Mouse (Mus musculus): Measurements from ENCODE around the gene Slc22a21.
"Not testable (repeated sequence)": the region's sequence is repeated elsewhere in the genome, so short reads cannot be mapped to it uniquely, and the experiment has no call there.

Slc22a21 gene

DNA sequence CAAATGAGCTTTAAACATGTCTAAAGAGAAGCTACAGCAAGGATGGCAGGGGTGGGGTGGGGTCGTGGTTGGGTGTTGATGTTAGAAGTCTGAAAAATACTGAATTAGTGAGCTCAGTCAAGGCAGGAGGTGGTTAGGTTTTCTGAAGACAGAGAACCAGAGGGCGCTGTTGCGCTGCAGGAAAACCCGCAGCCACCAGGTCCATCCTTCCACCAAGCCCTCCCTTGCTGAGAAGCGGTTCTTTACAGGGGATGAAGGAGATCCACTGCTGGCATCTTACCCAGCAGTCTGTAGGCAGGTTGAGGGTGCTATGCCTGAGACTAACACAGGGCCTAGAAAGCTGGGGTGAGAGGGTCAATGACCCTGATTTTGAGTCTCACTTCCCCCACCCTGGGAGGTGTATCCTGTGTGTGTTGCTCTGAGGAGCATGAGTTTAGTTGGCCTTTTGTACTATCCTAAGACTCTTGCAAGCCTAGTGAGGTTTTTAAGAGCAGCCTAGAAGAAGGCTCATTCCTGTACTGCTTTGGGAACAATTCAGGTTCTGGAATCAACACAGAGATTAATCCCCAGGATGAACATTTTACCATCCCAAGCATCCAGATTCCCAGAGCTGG is 22.1 kb upstream of the Slc22a21 start:
- peak; percentile 79 for DNase-seq

DNA sequence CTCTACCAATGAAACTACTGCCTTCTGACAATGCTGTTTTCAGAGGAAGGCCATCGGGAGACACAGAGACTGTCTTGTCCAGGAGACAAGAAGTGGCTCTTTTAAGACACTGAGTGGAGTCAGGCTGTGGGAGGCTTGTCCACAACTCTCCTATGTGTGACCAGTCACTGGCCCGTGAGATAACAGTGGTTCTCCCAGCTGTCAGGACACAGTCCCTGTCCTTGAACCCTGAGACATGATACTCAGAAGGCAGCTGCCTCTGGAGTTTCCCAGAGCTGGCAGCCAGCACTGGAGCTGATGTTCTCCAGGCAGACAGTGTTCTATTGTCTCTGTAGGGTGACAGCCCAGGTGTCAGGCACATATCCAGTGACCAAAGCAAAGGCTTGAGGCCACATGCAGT is 17.5 kb upstream of the Slc22a21 start:
- DNase-seq, result no peak

DNA sequence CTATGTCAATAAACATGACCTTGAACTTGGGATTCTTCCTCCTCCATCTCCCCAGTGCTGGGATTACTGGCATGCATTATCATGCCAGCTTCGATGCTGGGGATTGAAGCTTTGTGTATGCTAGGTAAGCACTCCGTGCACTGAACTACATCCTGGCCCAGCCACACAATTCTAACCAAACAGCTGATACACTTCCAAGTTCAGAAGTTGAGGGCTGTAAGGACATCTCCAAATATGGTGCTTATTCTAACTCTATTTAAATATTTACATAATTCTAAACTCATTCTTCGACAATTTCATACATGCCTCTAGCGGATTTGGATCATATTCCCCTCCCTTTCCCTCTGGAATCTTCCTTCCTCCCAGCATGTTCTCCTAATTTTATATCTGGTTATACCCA is 12.1 kb upstream of the Slc22a21 start:
- no peak for DNase-seq

DNA sequence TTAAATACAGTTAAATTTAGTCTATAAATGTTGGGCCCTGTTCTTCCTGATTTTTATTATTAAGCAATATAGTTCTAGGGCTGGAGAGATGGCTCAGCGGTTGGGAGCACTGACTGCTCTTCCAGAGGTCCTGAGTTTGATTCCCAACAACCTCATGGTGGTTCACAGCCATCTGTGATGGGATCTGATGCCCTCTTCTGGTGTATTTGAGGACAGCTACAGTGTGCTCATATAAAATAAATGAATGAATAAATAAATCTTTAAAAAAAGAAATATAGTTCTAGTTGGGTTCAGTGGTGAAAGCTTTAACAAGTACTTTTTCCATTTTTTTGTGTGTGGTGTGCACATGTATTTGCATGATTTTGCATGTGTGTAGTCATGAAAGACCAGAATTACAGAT is 9.1 kb upstream of the Slc22a21 start:
- DNase-seq, result no peak

DNA sequence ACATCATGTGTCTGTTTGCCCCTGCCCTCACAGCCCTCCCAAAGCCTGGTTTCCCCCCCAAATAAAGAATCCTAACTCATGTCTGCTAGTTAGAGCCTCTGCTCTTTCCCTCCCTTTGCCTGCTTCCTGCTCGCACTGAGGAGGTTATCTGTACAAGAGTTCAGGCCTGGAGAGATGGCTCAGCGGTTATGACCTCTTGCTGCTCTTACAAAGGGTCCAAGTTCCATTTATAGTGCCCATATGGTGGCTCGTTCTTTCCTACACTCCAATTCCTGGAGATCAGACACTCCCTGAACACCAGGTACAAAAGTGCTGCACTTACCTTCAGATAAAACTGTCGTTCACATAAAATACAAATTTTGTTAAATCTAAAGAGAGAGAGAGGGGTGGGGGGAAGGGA is 7.9 kb upstream of the Slc22a21 start:
- no peak for DNase-seq

DNA sequence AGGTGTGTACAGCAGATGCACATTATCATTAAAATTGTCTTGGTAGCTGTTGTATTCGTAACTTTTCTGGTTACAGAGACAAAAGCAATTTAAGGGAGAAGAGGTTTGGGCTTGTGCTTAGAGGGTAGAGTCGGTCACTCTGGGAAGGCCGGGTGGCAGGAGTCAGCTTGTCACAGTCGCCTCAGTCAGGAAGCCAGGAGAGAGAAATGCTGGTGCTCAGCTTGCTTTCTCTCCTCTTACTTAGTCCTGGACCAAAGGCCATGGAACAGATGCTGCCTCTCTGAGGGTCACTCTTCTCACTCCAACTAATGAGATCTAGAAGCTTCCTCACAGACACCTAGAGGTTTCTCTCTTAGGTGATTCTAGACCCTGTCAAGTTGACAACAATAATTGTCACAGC is 1.3 kb upstream of the Slc22a21 start:
- no peak for DNase-seq

DNA sequence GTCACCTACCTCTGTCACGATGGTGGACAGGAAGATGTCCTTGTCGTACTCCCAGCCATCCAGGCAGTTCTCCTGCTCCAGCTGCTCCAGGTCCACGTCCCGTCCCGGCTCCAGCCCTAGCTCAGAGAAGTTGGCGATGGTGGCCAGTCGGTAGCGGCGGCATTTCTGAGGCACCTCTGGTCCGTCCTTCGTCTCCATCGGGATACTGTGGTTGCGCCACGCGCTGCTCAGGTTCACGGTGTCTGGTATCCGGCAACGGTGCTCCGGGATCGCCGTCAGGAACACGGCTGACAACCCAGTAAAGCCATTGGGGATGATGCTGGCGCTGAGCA is 710 bp downstream of the Slc22a21 start:
- not testable (repeated sequence) for DNase-seq

DNA sequence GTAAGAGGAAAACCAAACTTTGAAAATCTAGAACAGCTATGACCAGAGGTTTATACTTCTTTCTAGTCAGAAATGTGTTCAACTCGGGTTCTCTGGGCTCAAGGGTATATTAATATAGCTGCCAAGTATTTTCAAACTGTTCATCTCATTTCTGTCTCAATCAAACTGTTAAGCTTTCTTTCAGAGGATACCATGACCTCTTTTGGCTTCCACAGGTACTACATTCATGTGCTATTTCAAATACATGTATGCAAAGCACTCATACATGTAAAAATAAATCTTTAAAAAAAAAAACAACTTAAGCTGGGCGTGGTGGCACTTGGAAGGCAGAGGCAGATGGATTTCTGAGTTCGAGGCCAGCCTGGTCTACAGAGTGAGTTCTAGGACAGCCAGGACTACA is 2.5 kb downstream of the Slc22a21 start:
- DNase-seq, result no peak

DNA sequence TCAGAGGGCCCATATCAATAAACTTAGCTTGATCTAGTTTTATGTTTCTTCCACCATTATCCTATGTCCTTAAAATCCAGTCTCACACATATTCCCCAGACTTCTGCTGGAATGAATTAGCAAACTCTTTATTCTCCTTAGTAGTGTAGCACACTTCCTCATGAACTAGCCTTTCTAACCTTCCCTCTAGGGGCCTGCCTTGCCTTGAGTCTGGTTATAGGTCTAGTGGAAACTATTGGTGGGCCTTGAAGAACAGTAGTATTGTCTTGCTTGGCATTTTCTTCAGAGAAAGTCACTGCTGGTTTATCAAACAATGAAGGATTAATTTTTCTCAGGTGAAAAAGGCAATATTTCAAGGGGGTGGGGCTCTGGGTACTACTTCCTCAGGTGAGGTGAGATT is 4.6 kb downstream of the Slc22a21 start:
- DNase-seq, result no peak

DNA sequence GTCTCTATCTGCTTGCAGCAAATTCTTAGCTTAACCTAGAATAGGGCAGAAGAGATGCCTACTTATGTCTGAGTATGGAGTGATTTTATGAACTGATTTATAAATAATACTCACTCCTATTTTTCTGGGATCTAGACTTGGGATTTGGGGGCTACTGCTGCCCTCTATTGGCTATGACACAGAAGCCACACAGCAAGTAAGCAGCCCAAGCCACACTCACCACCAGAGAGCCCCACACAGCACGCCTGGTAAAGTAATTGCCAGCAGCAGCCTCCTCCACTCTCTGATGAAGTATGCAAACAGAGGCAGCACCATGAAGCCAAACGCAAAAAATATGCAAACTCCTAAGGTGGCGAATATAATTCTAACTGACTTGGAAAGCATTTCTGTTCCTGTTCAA is 21.1 kb downstream of the Slc22a21 start:
- no peak for DNase-seq

DNA sequence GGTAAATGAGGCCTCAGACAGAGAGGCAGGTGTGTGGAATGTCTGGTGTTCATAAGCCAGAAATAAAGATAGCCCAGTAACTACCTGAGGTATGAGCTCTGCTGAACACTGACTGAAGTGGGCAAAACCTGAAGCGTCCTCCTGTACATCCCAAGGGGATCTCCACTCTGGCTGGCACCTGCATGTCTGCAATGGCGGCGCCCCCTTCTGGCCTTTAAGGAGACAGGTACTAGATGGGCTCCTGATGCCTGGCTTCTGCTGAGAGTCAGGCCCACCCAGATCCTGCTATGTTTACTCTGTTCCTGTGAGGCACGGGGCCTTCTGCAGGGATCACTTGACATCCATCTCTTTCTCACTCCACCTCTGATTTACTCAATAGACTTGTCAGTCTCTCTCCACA is 22.0 kb downstream of the Slc22a21 start:
- not testable (repeated sequence) for DNase-seq

DNA sequence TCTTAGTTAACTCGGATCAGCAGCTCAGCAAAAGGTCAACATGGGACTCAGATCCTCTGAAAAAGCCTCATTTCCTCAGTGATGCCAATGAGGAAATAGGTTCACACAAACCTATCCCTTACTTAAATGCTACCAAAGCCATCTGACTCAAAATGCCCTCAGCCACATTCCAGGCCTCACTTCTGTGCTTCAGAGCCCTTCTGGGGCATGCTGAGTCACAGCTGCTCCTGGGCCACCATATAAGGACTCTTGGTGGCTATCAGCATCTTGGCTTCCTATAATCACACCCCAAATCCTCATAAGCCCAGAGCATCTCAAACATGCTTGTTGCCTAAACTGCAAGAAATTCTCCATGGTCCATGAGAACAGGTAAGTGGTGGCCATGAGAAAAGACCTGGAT is 23.5 kb downstream of the Slc22a21 start:
- no peak for DNase-seq

DNA sequence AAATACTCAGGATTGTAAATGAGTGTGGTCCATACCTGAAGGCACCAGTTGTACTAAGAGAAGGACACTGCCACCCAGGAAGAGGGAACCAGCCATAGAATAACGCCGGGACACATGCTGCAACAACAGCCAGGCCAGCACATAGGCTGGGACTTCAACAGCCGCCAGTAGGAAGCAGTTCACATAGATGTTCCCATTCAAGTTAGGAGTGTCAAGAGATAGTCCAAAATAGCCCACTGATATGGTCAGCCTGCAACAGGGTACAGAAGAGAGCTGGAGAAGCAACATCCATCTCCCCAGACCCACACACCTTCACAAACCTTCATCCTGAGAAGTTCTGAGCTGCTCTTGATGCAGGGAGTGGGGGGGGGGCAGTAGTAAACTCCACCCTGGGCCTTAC is 25.5 kb downstream of the Slc22a21 start:
- DNase-seq, result no peak

DNA sequence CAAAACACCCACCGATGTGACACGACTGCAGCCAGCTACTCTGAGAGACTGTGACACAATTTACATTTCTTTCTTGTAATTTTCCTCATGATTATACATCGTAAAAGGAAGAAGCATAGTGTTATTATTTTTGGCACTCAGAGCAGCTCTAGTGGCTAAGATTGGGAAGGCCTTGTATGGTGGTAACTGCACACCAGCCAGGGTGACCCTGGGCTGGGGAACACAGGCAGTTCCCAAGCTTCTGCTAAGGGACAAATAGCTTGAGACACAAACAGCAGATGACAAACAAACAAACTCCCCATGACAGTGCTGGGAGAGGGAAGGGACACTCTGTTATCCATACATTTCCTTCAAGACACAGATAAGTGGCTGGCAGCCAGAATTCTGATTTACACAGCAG is 30.0 kb downstream of the Slc22a21 start:
- DNase-seq, result not testable (repeated sequence)

DNA sequence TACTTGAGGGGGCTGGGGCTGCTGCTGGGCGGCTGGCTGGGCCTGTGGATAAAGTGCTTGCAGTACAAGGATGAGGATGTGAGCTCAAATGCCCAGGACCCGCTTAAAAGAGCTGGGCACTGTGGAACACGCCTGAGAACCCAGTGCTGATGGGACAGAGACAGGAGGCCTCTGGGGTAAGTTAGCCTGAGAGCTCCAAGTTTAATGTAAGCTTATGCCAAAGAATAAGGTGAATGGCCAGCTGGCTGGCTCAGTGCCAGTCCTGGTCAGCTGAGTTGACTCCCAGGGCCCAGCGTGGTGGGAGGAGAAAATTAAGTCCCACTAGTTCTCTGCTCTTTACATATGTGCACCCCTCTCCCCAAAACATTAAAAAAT is 48.2 kb downstream of the Slc22a21 start:
- DNase-seq, result not testable (repeated sequence)

DNA sequence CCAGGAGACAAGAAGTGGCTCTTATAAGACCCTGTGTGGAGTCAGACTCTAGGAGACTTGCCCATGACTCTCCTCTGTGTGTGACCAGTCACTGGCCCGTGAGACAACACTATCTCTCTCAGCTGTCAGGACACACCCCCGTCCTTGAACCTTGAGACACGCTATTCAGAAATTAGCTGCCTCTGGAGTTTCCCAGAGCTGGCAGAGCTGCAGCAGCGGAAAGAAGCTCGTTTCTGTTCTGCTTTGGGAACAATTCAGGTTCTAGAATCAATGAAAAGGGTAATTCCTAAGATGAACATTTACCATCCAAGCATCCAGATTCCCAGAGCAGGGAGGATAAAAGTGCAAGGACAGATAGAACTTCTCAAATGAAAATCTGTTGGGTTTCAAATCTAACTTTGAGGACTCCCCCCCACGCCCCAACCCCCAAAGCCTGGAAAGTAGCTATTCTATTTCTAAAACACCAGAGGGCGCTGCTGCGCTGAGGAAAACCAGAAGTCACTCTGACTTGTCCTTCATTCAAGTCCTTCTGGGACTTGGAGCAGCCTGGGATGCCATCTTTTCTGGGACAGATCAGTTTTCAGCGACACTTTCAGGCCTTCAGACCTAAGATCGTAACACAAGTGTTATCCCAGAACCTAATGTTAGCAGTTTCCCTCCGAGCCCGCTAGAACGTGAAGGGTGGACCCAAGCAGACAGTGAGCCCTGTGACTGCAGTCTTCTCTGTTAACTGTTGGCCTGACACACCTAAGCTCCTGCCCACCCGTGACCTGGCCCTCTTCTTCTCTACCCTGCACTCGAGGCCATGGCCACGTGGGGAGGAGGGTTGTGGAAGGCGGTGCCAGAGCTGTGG is 48.8 kb downstream of the Slc22a21 start:
- DNase-seq, result peak; percentile 42

DNA sequence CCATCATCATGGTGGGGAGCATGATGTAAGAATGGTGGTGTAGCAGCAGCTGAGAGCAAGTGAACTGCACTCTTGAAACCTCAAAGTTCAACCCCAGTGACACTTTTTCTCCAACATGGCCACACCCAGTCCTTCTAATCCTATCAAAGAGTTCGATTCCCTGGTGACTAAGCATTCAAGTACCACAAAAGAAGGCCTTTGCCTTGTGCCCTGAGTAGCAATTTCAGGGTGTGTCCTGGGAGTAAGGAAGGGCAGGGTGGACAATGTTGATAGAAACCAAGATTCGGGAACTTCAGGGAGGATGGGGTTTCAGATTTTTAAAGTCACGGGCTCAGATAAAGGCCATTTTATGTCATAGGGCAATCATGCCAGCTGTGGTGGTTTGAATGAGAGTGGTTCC is 50.4 kb downstream of the Slc22a21 start:
- no peak for DNase-seq

DNA sequence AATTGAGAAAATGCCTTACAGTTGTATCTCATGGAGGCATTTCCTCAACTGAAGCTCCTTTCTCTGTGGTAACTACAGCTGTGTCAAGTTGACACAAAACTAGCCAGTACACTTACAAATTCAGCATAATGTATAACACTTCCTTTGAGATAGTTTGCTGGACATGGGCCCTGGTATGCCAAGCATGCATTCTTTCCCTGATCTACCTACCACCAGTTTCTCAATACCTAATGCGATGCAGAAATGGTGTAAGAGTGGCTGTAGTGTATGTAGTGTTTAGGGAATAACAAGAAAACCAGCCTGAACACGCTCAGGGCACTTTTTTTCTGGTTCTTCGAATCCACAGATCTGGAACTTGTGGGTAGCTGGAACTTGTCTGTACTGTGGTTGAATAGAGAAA is 51.5 kb downstream of the Slc22a21 start:
- DNase-seq, result no peak

DNA sequence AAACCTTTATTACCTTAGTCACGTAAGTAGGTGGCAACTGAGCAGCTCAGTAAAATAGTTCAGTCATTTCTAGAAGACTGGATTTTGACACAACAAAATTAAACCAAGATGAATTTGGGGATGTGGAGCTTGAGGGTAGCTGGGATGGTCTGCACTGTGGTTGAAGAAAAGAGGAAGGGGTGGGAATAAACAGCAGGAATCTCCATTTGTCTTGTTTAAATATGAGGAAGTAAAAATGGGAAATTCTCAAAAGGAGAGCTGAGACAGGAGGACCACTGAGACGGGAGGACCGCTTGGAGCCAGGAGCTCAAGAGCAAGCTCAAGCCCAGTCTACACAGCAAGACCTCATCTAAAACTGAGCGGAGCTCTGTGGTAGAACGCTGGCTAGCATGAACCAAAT is 53.8 kb downstream of the Slc22a21 start:
- DNase-seq, result no peak

DNA sequence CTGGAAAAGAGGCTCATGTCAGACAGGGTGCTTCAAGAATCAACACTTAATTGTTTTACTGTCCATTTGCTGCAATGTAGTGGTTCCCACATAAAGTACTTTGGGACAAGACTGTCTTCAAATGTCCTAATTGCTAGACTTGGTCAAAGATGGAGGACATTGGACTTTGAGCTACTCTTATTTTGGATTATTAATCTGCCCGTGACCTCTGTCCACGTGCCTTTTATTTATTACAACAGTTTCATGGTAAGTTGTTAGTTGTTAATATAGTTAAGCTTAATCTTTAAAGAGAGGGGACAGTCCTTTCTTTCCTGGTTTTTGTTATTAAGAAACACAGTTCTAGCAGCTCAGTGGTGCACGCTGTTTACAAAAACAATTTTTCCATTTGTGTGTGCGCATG is 61.3 kb downstream of the Slc22a21 start:
- DNase-seq, result no peak

DNA sequence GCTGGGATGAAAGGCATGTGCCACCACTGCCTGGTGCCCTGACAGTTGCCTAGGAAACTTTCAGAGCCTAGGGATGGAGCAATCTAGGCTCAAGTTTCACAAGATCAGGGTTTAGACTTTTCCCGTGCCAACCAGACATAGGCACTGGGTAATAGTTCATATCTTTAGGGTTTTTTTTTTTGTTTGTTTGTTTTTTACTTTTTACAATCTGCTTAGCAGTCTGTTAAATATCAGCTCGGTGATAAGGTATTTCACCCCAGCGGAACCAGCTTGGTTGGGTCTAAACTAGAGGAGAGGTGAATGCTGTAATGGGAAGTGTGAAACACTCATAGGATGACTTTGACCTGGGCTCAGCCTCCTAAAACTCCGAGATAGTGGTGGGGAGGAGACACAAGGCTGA is 69.1 kb downstream of the Slc22a21 start:
- no peak for DNase-seq

DNA sequence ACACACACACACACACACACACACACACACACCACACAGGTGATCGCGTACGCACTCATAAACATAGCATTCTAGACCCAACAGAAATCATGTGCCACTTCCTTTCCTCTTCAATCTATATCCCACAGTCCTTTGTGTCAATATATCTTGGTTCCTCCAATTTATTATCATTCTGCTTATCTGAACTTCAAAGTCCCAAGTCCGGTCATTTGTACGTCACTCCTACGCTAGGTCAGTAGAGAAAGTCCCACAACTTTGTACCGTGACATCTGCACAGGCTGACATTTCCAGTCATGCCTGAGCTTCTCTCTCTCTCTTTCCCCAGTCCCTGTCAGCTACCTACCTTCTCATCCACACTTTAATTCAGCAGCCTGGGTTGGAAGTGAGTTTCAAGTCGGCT is 71.4 kb downstream of the Slc22a21 start:
- DNase-seq, result no peak

DNA sequence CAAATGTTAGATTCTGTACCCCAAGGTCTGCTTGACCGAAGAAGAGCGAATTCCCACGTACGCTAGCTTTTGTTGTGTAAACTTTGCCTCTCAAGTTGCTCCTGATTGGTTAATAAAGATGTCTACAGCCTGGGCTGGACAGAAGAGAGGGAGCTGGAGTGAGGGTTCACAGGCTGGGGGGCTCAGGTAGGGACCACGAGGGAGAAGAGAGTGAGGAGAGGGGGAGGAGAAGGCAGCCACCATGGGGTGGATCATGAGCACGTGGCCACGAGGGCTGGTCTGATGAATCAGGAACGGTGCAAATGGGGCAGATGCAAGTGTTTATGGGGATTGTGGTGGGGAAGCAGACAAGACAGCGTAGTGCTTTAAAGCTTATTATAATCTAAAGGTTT is 75.6 kb downstream of the Slc22a21 start:
- no peak for DNase-seq

DNA sequence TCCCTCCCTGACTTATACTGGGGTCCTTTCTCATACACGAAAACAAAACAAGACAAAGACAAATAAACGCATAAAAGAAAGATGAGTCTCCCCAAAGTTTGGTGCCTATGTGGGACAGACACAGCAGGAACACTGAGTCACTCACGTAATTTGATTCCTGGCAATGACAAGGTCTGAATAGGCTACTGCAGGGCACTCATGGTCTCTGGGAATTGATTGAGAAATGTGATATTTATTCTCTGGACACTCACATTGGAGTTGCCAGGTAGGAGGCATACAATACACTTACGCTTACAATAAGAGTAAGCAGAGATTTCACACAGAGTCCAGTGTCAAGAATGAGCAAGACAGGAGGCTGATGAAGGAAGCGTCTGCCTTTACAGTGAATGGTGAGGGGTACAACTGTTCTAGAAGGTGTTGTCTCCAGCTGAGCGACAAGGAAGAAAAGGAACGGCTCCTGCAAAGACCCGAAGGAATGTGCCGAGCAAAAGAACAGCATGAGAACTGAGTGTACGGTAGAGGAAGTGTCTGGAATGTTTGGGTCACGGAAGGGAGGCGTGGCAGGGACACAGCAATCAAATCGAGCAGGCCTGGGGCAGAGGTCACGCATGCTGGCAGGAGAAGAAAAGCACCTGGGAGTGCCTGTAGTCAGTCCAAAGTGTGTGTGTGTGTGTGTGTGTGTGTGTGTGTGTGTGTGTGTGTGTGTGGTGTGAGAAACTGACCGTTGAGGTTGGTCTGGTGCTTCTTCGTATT is 76.2 kb downstream of the Slc22a21 start:
- DNase-seq, result no peak

All from right cerebral cortex, adult 18-20 months (tissue).